Mouse (Mus musculus): ENCODE results near the gene Usp9x. TPM values are rescaled to one million over a fixed set of nuclear protein-coding genes. Genes with fewer than 3 reads are reported as not detected.

The Usp9x gene
- polyA plus RNA-seq, 1 experiment from 2014 or later: 54.9 TPM

DNA sequence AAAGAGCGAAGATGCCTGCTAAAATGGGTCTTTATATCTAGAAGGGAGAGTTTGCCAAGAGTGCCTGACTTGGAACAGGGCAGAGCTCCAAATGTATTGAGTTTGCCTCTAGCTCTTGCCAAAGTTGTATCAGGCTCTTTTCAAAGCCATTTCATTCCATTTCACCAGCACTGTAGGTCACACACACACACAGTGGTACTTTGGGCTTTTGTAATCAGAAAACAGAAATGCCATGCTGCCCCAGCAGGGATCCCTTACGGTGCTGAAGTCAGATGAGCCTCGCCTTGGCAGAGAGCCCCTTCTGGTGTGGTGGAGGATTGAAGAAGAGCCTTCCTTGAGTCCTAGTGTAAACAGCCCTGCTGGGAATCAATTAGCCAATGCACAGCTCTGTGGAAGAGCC, 32.1 kb upstream of the Usp9x start:
- Histone ChIP-seq H3K27ac (ENCODE audit: low read depth) (no peak overlapping the region), H3K9ac (no peak overlapping the region), H3K4me2 (no peak overlapping the region), H3K27me3 (ENCODE audit: insufficient read depth, low read length) (no peaks in the 10 kb centered on the region), H3K4me3 (ENCODE audit: low read depth, low read length) (no peak overlapping the region), H3K4me1 (ENCODE audit: insufficient read depth) (no peaks in the 10 kb centered on the region), H3K36me3 (ENCODE audit: insufficient read depth) (no peaks in the 10 kb centered on the region), H3K9me3 (ENCODE audit: low read depth, low read length) (no peaks in the 10 kb centered on the region)
- DNase-seq (no peak), ATAC-seq (ENCODE audit: insufficient read depth) (no peak)
- TF ChIP-seq CTCF (IDR thresholded peaks at IDR 0.05; ENCODE audit: low read depth): no peak
- WGBS: 32% methylated on average over 3 of the region's 3 CpGs

GRCm38 (mm10) chrX:13040391-13040790, 30.9 kb upstream of the Usp9x start:
- H3K36me3 ChIP-seq (ENCODE audit: insufficient read depth): no peaks in the 10 kb centered on the region
- no peak overlapping the region for H3K9ac ChIP-seq
- no peak overlapping the region for H3K4me3 ChIP-seq (ENCODE audit: low read depth, low read length)
- DNase-seq (no peak), ATAC-seq (ENCODE audit: insufficient read depth) (no peak)
- WGBS: 44% methylated on average over 1 of the region's 1 CpGs
- H3K27me3 ChIP-seq (ENCODE audit: insufficient read depth, low read length): no peaks in the 10 kb centered on the region
- no peak for TF ChIP-seq CTCF (IDR thresholded peaks at IDR 0.05; ENCODE audit: low read depth)
- H3K4me1 ChIP-seq (ENCODE audit: insufficient read depth): no peaks in the 10 kb centered on the region
- H3K4me2 ChIP-seq: no peak overlapping the region
- no peaks in the 10 kb centered on the region for H3K9me3 ChIP-seq (ENCODE audit: low read depth, low read length)
- no peak overlapping the region for H3K27ac ChIP-seq (ENCODE audit: low read depth)

DNA sequence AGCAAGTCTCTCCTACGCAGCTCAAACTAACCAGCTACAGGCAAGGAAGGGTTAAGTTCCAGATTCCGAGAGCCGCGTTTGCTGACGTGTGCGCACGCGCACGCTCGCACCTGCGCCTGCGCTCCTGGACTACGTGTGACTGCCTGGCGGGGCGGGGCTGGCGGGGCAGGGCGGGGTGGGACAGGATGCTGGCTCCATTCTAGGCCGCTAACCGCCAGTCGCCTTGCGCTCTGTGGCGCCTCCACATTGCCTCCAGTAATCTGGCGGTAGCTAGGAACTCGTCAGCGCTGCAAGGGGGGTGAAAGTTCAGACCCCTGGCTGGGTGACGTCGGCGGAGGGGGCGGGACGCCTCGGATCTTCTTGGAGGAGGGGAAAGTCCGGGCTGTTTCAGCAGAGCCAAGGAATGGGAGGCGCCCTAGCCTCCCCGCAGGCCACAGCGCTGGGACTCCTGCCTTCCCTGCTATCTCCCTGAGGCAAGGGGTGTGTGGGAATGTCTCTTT, 29.6 kb upstream of the Usp9x start:
- DNase-seq (peak; percentile 93), ATAC-seq (ENCODE audit: insufficient read depth) (peak; percentile 100)
- Histone ChIP-seq H3K27ac (ENCODE audit: low read depth) (peak overlapping the region; percentile 94), H3K27me3 (ENCODE audit: insufficient read depth, low read length) (no peaks in the 10 kb centered on the region), H3K4me3 (ENCODE audit: low read depth, low read length) (peak overlapping the region; percentile 43), H3K9ac (peak overlapping the region; percentile 65), H3K36me3 (ENCODE audit: insufficient read depth) (no peaks in the 10 kb centered on the region), H3K4me2 (peak overlapping the region; percentile 61), H3K9me3 (ENCODE audit: low read depth, low read length) (no peaks in the 10 kb centered on the region), H3K4me1 (ENCODE audit: insufficient read depth) (no peaks in the 10 kb centered on the region)
- WGBS: 4% methylated on average over 35 of the region's 35 CpGs
- TF ChIP-seq CTCF (IDR thresholded peaks at IDR 0.05; ENCODE audit: low read depth): peak; percentile 19

- H3K4me1 ChIP-seq (ENCODE audit: insufficient read depth): no peaks in the 10 kb centered on the region
- no peaks in the 10 kb centered on the region for H3K36me3 ChIP-seq (ENCODE audit: insufficient read depth)
- no peak overlapping the region for H3K4me2 ChIP-seq
- DNase-seq: no peak
- no peaks in the 10 kb centered on the region for H3K27me3 ChIP-seq (ENCODE audit: insufficient read depth, low read length)
- no peak for ATAC-seq (ENCODE audit: insufficient read depth)
- no peak for TF ChIP-seq CTCF (IDR thresholded peaks at IDR 0.05; ENCODE audit: low read depth)
- 79% methylated on average over 2 of the region's 2 CpGs for WGBS
- H3K4me3 ChIP-seq (ENCODE audit: low read depth, low read length): no peak overlapping the region
- no peak overlapping the region for H3K9ac ChIP-seq
- no peaks in the 10 kb centered on the region for H3K9me3 ChIP-seq (ENCODE audit: low read depth, low read length)
- no peak overlapping the region for H3K27ac ChIP-seq (ENCODE audit: low read depth)
Measured at GRCm38 (mm10) chrX:13043780-13044179, 27.5 kb upstream of the Usp9x start.

- Histone ChIP-seq H3K9me3 (ENCODE audit: low read depth, low read length) (no peaks in the 10 kb centered on the region), H3K4me2 (no peak overlapping the region), H3K27ac (ENCODE audit: low read depth) (no peak overlapping the region), H3K9ac (no peak overlapping the region), H3K36me3 (ENCODE audit: insufficient read depth) (no peaks in the 10 kb centered on the region), H3K4me3 (ENCODE audit: low read depth, low read length) (no peak overlapping the region), H3K4me1 (ENCODE audit: insufficient read depth) (no peaks in the 10 kb centered on the region), H3K27me3 (ENCODE audit: insufficient read depth, low read length) (no peaks in the 10 kb centered on the region)
- WGBS: 83% methylated on average over 5 of the region's 5 CpGs
- DNase-seq: no peak
- no peak for ATAC-seq (ENCODE audit: insufficient read depth)
- no peak for TF ChIP-seq CTCF (IDR thresholded peaks at IDR 0.05; ENCODE audit: low read depth)
Measured at GRCm38 (mm10) chrX:13044666-13045065, 26.6 kb upstream of the Usp9x start.

DNA sequence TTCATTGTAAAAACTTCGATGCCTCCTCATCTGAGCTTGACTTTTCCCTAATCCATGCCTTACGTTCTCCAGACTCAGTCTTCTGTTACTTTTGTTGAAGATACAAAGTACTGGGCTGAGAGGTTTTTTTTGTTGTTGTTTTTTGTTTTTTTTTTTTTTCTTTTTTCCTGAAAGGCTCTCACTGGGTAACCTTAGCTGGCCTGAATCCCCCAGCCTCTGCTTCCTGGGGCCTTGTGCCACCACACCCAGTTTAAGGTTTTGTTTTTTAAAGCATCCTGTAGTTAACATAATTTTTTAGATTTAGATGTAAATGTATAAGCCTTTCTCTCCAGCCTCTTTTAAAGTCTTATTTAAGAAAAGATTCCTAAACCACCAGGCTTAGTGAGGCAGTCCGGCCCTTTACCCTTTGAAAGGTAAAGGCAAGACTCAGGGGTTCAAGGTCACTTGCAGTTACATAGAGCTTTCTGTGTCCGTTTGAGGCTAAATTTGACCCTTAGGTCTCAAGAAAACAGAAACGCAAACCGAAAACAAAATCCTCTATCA, 24.3 kb upstream of the Usp9x start:
- DNase-seq: no peak
- no peak overlapping the region for H3K27ac ChIP-seq (ENCODE audit: low read depth)
- H3K4me2 ChIP-seq: no peak overlapping the region
- no peak for ATAC-seq (ENCODE audit: insufficient read depth)
- H3K9me3 ChIP-seq (ENCODE audit: low read depth, low read length): no peaks in the 10 kb centered on the region
- TF ChIP-seq CTCF (IDR thresholded peaks at IDR 0.05; ENCODE audit: low read depth): no peak
- no peak overlapping the region for H3K9ac ChIP-seq
- no peak overlapping the region for H3K4me3 ChIP-seq (ENCODE audit: low read depth, low read length)
- no peaks in the 10 kb centered on the region for H3K27me3 ChIP-seq (ENCODE audit: insufficient read depth, low read length)
- no peaks in the 10 kb centered on the region for H3K36me3 ChIP-seq (ENCODE audit: insufficient read depth)
- H3K4me1 ChIP-seq (ENCODE audit: insufficient read depth): no peaks in the 10 kb centered on the region
- WGBS: 52% methylated on average over 6 of the region's 6 CpGs

- H3K9me3 ChIP-seq (ENCODE audit: low read depth, low read length): no peaks in the 10 kb centered on the region
- DNase-seq (peak; percentile 49), ATAC-seq (ENCODE audit: insufficient read depth) (peak; percentile 38; the same call in 1 of the 2 replicates)
- H3K27ac ChIP-seq (ENCODE audit: low read depth): peak overlapping the region; percentile 54; the same call in 1 of the 2 replicates
- no peaks in the 10 kb centered on the region for H3K36me3 ChIP-seq (ENCODE audit: insufficient read depth)
- WGBS: 17% methylated on average over 14 of the region's 14 CpGs
- no peak overlapping the region for H3K4me3 ChIP-seq (ENCODE audit: low read depth, low read length)
- no peaks in the 10 kb centered on the region for H3K4me1 ChIP-seq (ENCODE audit: insufficient read depth)
- TF ChIP-seq CTCF (IDR thresholded peaks at IDR 0.05; ENCODE audit: low read depth): no peak
- H3K4me2 ChIP-seq: peak overlapping the region; percentile 47
- no peak overlapping the region for H3K9ac ChIP-seq
- H3K27me3 ChIP-seq (ENCODE audit: insufficient read depth, low read length): no peaks in the 10 kb centered on the region
Measured at GRCm38 (mm10) chrX:13047631-13048345, 23.5 kb upstream of the Usp9x start.
